Mouse (Mus musculus): ENCODE data around the gene Dlgap1.

GRCm38 (mm10) chr17:70513736-70514135, 544.9 kb downstream of the Dlgap1 start:
- no peak for TF ChIP-seq CTCF (conservative IDR thresholded peaks at IDR 0.05; ENCODE audit: low read length)
- TF ChIP-seq POU5F1 (IDR thresholded peaks at IDR 0.05; ENCODE audit: borderline replicate concordance, low read length) = no peak
- TF ChIP-seq NANOG (IDR thresholded peaks at IDR 0.05; ENCODE audit: borderline replicate concordance, low read length) = no peak
